Mouse (Mus musculus): ENCODE results near the gene Wdfy2.
"Not testable (repeated sequence)": the region's sequence is repeated elsewhere in the genome, so short reads cannot be mapped to it uniquely, and the experiment has no call there.

Gene Wdfy2

DNA sequence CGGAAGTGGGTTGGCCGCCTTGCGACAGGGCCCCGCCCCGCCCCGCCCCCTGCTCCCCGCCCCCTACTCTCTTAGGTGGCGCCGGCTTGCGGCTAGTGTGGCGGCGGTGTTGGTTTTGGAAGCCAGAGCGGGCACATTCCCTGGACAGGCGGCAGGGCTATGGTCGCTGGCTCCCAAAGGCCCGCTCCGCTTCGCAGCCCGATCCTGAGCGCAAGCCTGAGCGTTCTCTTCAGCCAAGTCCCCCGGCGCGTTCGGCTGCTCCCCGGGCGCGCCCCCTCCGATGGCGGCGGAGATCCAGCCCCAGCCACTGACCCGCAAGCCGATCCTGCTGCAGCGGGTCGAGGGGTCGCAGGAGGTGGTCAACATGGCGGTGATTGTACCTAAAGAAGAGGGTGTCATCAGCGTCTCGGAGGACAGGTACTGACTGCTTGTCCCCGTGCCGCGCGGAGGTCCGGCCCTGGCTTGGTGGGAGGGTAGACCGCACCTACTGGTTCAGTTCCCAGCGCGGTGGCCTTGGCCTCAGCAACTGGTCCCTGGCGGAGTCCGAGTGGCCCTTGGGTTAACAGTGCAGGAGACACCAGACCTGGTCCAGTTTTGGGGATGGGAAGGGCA is at the start of gene Wdfy2:
Gene Wdfy2 (plus strand): TSS at position 38 of the 612 bp plus-strand sequence.
- no peak for DNase-seq

DNA sequence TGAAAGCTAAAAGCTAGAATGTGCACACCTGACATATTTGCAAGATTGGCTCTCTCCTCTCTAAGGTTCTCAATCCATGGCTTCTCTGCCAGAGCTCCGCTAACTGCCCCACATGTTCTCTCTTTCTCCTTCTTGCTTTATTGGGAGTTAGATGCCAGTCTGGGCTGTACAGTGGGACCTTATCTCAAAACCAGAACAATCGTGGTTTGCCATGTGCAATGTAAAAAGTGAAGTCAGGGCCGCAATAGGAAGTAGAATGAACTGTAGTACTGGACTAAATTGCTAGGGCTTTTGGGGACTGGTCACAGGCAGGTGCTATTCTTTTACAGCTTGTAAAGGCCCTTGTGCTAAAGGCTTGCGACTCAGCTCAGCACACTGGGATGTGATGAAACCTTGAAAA is 48.2 kb upstream of the Wdfy2 start:
- no peak for DNase-seq

DNA sequence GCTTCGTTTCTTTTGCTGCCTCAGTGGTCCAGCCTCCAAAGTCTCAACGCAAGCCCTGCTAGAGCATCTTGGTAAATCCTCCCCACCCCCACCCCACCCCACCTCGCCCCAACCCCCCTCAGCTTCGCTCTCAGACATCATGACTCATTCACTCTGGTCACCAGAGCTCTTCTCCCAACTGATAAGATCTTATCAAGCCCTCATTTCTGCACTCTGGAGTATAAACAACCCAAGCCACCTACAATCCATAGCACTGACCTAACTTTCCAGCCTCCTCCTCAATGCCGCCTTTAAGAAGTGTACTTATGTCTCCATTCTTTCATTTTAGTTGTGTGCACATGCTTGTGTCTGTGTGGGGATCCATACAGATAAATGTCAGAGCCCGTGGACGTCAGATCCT is 41.8 kb upstream of the Wdfy2 start:
- no peak for DNase-seq

DNA sequence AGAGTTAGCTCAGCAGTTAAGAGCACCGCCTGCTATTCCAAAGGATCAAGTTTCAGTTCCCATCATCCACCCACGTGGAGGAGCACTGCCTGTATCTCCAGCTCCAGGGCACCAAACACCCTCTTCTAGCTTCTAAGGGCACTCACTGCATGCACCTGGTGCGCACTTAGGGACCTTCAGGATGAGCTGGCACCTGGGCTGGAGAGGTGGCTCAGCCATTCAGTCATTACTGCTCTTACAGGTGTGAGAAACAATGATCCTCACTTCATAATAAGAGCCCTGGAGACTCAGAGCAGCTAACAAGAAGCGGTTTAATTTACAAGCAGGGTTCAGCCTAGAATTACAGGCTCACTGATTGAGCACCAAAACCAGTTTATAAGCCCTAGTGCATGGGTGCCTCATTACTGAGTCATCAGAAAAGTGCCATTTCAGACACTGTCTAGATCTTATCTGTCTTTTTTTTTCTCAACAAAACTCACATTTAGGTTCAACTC is 38.8 kb upstream of the Wdfy2 start:
- DNase-seq: no peak

DNA sequence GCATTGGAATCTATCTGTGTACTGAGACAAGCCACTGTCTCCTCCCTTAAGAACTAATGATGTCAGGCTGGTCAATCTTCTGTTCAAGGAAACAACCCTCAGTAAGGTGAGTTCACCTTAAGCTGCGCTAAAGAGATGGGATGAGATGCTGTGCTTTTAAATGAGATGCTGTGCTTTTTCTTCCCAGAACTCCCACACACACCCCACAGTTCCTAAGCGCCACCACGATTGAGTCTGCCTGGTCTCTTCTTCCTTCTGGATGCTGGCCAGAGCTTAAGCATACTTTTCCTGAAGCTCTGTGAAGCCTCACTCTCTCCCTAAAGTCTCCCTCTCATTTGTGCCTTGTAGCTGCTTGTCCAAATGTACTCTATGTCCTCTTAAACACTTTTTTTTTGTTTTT is 36.7 kb upstream of the Wdfy2 start:
- DNase-seq: no peak

DNA sequence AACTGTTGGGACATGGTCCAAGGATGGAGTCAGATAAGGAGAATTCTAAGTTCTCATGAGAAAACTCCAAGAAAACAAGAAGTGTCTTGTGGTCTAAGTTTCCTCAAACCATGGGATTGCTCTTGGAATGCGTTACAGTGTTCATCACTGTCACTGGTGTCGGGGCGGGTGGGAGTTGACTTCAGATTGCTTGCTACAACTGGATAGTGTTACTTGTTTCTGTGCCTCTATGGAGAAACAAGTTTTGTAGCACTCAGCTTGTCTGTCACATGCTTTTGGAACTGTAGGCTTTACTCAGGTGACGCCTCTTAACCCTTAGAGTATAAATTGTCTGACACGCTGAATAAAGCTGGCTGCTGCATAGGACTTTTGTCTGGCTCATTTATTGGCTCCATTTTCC is 34.3 kb upstream of the Wdfy2 start:
- DNase-seq: no peak

DNA sequence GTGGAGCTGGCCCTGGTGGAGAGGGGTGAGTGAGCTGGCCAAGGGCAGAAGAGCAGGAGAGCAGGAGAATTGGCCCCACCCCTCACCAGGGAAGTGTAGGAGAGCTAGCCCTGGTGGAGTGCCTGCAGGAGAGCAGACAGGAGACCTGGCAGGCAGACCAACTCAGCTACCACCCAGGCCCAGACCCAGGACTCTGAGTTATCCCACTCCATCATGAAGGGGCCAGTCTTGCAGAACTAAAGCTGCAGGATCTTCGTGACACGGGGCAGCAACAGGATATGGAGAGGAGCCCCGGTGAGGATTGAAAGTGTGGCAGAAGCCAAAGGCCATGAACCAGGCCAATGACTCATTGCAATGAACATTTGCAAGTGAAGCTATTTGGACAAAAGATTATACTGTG is 30.6 kb upstream of the Wdfy2 start:
- no peak for DNase-seq

DNA sequence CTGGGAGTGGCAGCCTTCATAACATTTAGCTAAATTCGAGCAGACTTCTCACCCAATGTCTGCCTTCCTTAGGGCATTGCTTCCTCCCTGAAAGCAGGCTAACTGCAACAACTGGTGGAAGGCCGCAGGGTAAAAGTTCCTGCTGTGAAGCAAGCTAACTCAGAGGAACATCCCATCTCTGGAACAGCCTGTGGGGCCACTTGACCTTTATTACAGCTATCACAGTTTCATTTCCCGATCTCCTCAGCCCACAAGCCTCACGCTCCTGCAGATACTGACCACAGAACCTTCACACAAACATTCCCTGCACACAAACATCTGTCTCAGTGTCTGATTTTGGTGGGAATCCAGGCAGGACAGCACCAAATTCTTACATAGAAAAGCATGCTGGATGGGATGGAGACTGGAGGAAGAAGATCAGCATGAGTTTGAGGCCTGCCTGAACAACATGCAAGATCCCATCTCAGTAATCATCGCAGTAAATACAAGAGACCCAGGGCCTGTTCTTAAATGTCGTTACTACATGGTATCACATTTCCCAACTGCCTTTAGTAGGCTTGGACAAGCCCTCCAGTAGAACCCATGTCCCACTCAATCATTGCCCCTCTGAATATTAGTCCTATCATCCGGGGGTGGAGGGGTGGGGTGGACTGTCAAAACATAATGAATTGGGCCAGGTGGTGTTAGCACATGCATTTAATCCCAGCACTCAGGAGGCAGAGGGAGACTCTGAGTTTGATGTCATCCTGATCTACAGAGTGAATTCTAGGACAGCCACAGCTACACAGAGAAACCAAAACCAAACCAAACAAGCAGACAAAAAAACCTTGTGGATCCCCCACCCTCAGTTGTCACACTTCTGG is 28.6 kb upstream of the Wdfy2 start:
- DNase-seq: no peak

DNA sequence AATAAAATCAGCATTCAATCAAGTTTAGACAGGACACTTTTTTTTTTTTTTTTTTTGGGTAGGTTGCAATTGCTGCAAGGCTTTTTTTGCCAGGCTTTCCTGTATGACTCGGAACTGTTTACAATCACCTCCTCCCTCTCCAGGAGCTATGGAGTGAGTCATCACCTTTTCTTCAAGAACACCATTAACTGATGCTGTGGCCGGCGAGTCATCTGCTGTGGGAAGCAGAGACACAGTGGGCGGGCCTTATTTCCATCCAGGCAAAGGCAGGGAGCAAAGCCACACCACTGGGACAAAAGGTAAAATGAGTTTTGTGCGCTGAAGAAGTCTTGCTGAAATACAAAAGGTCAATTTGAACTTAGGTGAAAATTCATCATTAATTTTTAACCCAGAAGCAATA is 24.7 kb upstream of the Wdfy2 start:
- no peak for DNase-seq

DNA sequence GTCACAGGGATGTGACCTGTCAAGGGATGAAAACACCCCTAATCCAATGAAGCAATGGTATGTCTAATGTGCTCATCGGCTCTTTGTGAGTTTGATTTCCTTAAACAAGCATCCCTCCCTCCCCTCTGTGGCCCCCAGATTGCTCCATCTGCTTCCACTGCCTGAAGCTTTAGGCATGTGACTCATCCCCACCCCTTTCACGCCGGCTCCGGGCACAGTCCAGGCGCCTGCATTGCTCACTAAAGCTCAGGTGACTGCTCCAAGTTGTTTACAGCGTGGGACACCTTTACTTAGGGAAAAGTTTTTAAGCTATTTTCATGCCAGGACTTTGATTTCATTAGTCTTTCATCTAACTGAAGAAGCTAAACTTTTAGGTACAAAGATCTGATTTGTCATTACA is 22.9 kb upstream of the Wdfy2 start:
- DNase-seq: no peak

DNA sequence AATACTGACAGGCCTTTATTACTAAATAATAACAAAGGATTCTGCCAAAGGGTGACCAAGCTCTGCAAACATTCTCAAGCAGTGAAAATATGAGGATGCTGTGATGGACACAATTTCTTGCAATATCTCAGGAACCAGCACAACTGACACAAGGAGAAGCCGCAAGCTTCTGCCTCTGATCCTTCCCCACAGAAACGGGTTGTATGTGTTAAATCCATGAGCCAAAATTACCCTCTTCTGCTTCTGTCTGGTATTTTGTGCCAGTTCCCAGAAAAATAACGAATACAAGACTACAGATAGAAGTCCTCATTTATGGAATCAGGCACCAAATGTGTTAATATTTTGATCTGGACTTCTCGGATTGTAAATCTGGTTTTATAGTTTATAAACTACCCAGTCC is 20.7 kb upstream of the Wdfy2 start:
- DNase-seq: no peak

DNA sequence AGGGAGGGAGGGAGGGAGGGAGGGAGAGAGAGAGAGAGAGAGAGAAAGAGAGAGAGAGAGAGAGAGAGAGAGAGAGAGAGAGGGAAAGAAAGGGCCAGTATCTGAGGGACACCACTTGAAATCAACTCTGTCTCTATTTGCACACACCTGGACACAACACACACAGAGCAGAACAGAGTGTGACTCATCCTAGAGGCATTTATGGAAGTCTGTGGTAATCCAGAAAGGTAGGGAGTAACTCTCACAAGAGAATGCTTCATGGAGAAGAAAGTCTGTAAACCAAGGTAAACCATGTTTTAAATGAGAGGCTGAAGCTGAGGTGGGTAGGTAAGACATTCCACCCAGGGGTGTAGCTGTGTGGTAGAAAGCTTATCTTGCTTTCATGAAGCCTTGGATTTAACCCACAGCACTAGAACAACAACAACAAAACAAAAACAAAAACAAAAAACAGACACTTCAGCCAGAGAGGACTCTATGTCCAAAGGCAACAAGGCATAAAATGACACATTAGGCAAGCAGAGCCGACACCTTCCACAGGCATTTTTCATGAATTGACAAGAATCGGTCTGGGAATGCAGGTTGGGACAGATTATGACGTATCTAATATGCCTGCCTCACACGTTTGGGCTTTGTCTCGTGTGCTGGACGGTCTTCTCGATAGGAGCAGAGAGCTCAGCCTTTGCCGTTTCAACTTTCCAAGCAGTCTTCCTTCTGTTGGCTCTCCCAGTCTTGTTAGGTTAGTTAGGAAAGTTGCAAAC is 11.7 kb upstream of the Wdfy2 start:
- DNase-seq: no peak

DNA sequence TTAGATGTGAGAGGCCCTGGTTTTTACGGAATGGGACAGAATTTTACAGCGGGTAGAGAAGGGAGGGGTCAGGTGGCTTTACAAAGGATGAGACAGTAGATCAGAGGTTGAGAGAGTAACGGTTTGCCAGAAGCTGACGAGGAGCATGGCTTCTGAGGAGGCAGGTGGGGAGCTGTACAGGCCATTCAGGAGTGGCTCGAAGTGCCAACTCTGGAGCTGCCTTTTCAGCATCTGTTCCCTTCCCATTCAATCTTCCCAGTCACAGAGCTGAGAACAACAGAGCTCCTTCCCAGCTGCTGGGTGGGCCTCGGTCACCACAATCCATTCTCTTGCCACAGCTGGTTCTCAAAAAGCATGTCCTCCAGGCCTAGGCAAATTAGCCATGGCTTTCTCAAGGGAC is 8.2 kb upstream of the Wdfy2 start:
- no peak for DNase-seq

DNA sequence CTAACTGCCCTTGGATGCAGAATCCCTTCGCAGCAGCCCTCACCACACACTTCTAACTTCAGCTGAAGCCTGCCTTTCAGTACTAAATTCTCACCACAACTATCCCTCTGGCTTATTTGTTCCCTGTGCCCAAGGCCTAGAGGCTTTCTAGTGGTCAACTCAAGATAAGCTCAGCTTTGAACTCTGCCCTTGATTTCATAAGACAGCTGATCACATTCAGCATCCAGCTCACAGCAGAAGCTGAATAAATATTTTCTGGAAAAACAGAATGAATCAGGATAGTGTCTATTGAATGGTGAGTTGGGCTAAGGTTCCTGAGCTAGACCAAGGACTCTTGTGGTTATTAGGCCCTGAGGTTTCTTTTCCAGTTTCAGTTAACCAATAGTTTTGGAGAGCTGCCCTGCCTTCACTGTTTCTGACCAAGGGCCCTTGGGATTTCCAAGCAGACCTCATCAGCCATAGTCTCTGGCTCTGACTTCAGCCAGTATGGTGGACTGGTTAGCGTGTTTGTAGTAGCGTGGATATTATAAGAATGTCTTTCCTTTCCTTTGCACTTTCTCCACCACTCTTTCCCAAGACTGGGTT is 5.7 kb upstream of the Wdfy2 start:
- no peak for DNase-seq

DNA sequence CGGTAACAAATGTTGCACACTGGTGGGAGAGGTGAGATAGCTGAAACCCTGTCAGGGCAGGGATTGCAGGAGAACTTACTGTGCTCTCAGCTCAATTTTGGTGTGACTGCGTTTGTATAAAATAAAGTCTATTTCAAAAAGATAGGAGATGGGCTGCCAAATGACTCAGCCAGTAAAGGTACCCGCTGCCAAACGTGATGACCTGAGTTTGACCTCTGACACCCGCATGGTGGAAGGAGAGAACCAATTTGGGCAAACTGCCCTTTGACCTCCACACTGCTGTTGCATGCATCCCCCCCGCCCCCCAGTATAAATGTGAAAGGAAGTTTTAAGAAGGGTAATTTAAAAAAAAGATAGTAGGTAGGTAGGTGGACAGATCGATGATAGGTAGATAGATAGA is 4.4 kb upstream of the Wdfy2 start:
- DNase-seq: no peak

DNA sequence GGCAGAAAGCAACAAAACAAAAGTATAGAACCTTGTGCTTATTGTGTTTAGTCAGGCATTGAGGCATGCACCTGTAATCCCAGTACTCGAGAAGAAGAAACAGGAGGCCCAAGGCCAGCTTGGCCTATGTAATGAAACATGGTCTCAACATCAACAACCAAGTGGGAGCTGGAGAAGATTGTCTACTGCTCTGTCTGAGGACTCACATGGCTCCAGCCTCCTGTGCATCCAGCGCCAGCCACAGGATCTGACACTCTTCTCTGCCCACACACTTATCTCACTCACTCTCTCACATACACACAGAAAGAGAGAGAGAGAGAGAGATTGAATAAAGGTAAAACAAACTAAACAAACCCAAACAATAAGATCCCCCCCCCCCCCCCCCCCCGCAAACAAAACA is 3.9 kb upstream of the Wdfy2 start:
- no peak for DNase-seq

DNA sequence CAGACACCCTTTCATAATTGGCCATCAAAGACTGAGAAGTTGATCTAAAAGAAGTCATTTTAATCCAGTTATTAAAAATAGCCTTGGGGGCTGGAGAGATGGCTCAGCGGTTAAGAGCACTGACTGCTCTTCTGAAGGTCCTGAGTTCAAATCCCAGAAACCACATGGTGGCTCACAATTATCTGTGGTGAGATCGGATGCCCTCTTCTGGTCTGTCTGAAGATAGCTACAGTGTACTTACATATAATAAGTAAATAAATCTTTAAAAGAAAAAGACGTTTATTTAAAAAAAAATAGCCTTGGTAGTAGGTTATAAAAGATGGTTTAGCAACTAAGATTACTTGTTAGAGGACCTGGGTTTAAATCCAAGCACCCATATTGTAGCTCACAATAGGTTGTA is 1.7 kb upstream of the Wdfy2 start:
- DNase-seq: not testable (repeated sequence)

DNA sequence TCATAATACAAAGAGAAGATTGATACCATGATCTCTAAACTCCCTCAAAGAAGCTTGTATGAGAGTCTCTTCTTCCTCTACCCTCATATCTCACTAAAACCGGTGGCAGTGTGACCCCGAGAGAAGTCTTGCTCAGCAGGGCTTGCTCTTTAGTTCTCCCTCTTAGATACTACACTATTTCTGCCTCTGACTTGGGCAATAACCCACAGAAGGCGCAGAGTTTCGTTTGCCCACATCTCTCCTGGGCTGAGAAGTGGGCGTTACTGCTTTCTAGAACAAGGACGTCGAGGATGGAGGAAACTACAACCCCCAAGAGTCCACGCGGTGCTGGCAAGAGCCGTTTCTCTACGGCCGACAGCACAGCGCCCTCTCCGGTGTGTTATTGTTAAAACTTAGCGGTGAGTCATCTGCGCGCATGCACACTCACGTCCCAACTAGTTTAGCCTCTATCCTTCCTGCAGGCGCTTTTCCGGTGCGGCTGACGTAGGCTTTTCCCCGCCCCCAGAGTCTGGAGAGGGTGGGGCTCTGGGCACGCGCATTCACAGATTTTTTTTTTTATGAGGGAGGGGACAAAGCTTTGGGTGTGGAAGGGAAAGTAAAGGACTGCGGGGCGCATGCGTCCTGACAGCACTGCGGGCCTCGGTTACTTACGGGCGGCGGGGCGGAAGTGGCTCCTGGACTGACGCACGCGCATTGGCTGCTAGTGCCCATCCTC is 395 bp upstream of the Wdfy2 start:
- peak; percentile 99 for DNase-seq

DNA sequence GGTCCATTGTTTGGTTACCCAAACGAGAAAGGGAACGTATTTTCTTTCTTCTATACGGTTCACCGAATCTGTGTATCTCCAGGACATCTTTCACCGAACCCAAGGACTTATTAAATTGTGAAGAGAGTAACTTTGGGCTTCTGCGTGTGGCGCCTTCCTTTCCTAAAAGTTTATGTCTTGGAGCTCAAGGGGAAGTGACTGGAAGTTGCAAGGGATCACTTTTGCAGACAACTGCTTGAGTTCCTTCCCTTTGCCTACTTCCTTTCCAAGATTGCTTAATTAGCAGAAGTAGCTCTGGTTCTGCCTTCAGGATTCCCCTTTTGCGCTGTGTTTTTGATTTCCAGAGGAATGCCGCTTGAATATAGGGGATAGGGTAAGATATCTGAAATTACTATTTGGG is 858 bp downstream of the Wdfy2 start:
- no peak for DNase-seq

DNA sequence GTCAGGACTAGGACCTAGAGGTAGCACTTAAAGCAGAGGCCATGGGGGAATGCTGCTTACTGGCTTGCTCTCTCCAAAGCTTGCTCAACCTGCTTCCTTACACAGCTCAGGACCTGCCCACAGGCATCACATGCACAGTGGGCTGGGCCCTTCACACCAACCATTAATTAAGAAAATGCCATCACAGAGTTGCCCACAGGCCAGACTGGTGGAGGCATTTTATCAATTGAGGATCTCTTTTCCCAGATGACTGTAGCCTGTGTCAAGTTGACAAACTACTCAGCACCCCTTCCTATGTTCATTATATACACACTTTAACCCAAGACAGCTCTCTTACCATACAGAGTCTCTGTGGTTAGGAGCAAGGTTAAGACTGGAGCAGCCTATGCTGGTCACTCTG is 4.2 kb downstream of the Wdfy2 start:
- DNase-seq: no peak

DNA sequence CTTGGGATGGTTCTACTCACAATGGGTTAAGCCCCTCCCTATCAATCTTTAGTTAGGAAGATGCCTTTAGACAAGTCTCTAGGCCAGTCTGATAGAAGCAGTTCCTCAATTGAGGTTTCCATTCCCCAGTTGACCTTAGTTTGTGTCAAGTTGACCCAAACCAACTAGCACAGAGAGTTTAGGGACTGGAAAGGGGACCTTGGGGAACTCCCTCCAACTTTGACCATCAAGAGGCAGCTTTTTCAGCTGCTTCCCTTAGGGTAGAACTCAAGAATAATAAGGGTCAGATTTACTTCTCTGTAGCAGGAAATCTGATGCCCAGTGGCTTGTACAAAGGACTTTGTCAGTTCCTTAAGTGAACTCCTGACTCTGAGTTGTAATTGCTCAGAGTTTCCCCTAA is 5.0 kb downstream of the Wdfy2 start:
- DNase-seq: no peak

DNA sequence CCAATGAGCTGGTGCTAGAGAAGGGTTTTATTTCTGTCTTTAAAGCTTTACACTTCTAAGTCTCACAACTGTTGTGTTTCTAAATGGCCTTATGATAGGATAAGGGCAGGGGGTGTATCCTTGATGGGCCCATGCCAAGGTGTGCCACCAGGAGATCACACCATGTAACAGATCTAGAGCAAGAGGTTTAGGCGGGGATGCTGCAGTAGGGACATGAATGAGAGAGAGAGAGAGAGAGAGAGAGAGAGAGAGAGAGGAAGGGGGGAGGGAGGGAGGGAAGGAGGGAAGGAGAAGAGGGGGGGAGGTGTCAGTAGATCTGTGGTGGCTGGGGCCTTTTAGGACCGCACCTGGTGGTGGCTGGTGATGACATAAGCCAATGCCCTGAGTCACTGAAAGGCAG is 5.5 kb downstream of the Wdfy2 start:
- DNase-seq: no peak

DNA sequence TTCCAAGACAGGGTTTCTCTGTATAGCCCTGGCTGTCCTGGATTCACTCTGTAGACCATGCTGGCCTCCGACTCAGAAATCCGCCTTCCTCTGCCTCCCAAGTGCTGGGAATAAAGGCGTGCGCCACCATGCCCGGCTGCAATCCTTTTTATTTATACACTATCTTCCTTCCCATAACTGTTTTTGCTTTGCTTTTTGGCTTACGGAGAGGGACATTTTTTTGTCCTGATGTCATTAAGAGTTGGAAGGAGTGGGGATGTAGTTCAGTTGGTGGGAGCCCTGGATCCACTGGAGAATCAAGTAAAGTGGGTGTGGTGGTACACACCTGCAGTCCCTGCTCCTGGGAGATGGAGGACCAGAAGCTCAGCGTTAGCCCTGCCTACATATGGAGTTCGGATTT is 6.7 kb downstream of the Wdfy2 start:
- no peak for DNase-seq
